Mouse (Mus musculus): ENCODE data around the gene Slc9a3r2. TPM values are rescaled to one million over a fixed set of nuclear protein-coding genes. Genes with fewer than 3 reads are reported as not detected.

Slc9a3r2 gene
- 10.8 and 13.8 TPM in 2 replicates for polyA plus RNA-seq (2015; fragmentation: Nextera tagmentation; extraction: Ambion mirVana)

DNA sequence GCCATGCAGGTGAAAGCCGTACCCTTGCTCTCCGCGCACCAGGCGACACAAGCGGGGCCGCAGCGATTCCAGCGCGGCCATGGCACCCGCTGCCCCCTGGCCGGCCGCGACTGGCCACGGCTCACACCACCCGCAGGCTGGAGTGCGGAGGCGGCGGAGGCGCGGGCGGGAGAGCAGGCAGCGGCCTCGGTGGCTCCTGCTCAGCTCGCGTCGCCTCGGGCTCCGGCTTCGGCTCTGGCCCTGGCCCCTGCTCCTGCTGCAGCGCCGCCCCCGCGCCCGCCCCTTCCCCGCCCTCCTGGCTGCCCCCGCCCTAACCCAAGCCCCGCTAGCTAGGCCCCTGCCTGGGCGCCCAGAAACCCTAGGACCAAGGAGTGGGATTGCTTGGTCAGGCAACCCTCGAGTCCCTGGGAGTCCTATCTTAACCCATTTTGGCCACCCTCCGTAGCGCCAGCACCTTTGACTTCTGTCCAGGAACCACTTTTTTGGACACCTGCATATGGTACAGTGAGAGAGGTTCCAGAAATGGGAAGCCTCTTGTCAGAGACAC, at the start of gene Slc9a3r2:
Gene Slc9a3r2, minus strand, starts transcription at position 258 of the 547 bp plus-strand sequence.
- Histone ChIP-seq H3K36me3 (replicated peaks) (no peaks in the 10 kb centered on the region), H3K4me3 (replicated peaks) (peak within 1 kb of the TSS; percentile 59), H3K4me1 (replicated peaks) (peaks cover 35% of the 10 kb centered on the region), H3K27me3 (peaks cover 67% of the 10 kb centered on the region), H3K9ac (peak within 1 kb of the TSS; percentile 47; the same call in 1 of the 2 replicates), H3K9me3 (replicated peaks) (no peaks in the 10 kb centered on the region), H3K27ac (replicated peaks) (0 out of 2 replicates have a peak within 1 kb of the TSS, but pooled peaks have one; percentile 6), H3K4me2 (peak within 1 kb of the TSS; percentile 76)
- WGBS (ENCODE audit: insufficient replicate concordance), result under 1% methylated on average over 40 of the region's 41 CpGs
- ATAC-seq (ENCODE audit: insufficient read depth), result peak; percentile 60

DNA sequence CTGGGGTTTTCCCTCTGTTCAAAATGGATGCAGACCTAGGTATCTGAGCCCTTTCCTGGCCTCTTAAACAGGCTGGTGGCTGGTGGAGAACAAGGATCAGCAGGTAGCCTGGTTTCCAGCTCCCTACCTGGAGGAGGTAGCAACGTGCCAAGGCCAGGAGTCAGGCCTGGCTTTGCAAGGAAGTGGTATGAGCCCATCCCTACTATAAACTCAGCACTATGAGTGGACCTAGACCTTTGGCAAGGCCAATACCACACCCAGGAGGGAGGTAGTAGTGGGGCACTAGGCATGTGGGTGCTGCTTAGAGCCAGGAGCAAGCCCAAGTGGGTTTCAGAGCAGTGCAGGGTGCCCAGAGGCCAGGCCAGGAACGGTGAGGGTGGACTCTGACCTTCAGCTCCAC, 49.3 kb upstream of the Slc9a3r2 start:
- Histone ChIP-seq H3K27ac (replicated peaks) (no peak overlapping the region), H3K9ac (no peak overlapping the region), H3K9me3 (replicated peaks) (no peaks in the 10 kb centered on the region), H3K4me3 (replicated peaks) (no peak overlapping the region), H3K4me1 (replicated peaks) (peaks cover 30% of the 10 kb centered on the region), H3K36me3 (replicated peaks) (peaks cover 41% of the 10 kb centered on the region), H3K27me3 (peaks cover 8% of the 10 kb centered on the region), H3K4me2 (no peak overlapping the region)
- ATAC-seq (ENCODE audit: insufficient read depth), result no peak
- WGBS (ENCODE audit: insufficient replicate concordance), result 65% methylated on average over 2 of the region's 2 CpGs

DNA sequence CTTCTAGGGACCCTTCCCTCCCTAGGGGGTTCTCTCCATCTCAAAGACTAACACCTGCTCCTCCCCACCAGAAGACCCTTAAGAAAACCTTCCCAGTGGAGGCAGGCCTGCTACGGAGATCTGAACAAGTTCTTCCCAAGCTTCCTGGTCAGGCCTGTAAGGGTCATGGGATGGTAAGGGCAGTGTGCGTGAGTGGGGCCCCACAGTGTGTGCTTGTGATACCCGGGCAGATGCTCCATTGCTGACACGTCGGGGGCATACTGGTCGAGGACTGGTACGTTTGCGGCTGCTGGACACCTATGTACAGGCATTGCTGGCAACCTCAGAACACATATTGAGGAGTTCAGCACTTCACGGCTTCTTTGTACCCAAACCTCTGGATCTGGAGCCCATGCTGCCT, 48.6 kb upstream of the Slc9a3r2 start:
- 69% methylated on average over 9 of the region's 9 CpGs for WGBS (ENCODE audit: insufficient replicate concordance)
- H3K27ac ChIP-seq (replicated peaks), result no peak overlapping the region

DNA sequence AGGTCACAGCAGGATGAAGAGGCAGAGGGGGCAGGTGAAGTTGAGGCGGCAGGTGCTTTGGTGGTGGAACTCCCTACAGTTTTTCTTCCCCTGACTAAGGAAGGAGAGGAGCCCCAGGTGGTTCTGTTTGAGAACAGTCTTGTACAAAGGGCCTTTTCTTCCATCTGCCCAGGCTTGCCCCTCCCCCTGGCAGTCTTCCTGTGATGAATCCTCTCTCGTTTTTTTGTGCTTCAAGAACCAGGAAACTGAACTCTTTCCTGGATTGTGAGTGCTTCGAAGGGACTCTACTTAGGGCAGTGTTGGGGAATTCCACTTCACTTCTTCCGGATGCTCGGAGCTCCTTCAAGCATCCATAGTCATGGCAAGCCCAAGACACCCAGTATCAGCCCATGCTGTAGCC, 47.9 kb upstream of the Slc9a3r2 start:
- Histone ChIP-seq H3K9ac (no peak overlapping the region), H3K4me1 (replicated peaks) (peaks cover 32% of the 10 kb centered on the region), H3K9me3 (replicated peaks) (no peaks in the 10 kb centered on the region), H3K27ac (replicated peaks) (no peak overlapping the region), H3K36me3 (replicated peaks) (peaks cover 42% of the 10 kb centered on the region), H3K4me2 (no peak overlapping the region), H3K27me3 (peaks cover 8% of the 10 kb centered on the region), H3K4me3 (replicated peaks) (no peak overlapping the region)
- no peak for ATAC-seq (ENCODE audit: insufficient read depth)
- 30% methylated on average over 5 of the region's 5 CpGs for WGBS (ENCODE audit: insufficient replicate concordance)

More for the DNA sequence above, 48.6 kb upstream of the Slc9a3r2 start:
- no peaks in the 10 kb centered on the region for H3K9me3 ChIP-seq (replicated peaks)
- peaks cover 39% of the 10 kb centered on the region for H3K36me3 ChIP-seq (replicated peaks)
- no peak overlapping the region for H3K4me3 ChIP-seq (replicated peaks)
- peaks cover 8% of the 10 kb centered on the region for H3K27me3 ChIP-seq
- H3K4me1 ChIP-seq (replicated peaks), result peaks cover 32% of the 10 kb centered on the region
- no peak for ATAC-seq (ENCODE audit: insufficient read depth)
- no peak overlapping the region for H3K4me2 ChIP-seq
- H3K9ac ChIP-seq, result no peak overlapping the region

DNA sequence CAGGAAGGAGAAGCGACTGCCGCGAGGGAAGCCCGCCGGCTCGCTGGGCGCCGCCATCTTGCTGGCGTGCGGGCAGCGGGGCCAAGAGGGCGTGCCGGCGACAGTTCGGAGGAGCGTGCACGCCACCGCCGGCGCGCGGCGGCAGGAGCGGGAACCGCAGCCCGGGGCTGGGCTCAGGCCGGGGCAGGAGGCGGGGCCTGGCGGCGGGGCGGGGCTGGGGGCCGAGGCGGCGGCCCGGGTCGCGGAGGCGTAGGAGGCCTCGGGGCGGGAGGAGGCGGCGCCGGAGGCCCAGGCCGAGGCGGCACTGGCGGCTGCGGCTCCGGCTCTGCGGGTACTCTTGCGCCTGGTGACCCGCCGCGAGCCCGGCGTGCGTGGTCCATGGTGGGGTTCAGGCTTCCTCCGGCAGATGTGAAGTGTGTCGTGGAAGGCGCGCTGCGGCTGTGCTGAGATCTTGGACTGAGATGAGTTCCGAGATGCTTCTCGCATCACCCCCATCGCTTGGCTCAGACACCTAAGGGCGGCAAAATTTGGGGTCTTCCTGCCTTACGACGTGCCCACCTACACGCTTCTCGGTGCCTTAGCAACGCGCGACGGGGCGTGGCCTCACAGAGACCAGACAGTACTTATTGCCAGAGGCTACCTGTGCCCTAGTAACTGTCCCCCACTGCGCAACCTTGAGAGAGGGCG, 46.0 kb upstream of the Slc9a3r2 start, which contains the start of the genes Gfer and Noxo1:
Gene Gfer, minus strand, starts transcription at position 146 of the 687 bp plus-strand sequence.
Gene Noxo1, plus strand, starts transcription at position 224 of the 687 bp plus-strand sequence.
- Histone ChIP-seq H3K4me2 (peak within 1 kb of the TSS; percentile 96), H3K27me3 (peaks cover 18% of the 10 kb centered on the region), H3K4me3 (replicated peaks) (peak within 1 kb of the TSS; percentile 91), H3K4me1 (replicated peaks) (peaks cover 32% of the 10 kb centered on the region), H3K9me3 (replicated peaks) (no peaks in the 10 kb centered on the region), H3K36me3 (replicated peaks) (peaks cover 35% of the 10 kb centered on the region), H3K9ac (peak within 1 kb of the TSS; percentile 84), H3K27ac (replicated peaks) (peak within 1 kb of the TSS; percentile 85)
- peak; percentile 94 for ATAC-seq (ENCODE audit: insufficient read depth)
- under 1% methylated on average over 72 of the region's 76 CpGs for WGBS (ENCODE audit: insufficient replicate concordance)

DNA sequence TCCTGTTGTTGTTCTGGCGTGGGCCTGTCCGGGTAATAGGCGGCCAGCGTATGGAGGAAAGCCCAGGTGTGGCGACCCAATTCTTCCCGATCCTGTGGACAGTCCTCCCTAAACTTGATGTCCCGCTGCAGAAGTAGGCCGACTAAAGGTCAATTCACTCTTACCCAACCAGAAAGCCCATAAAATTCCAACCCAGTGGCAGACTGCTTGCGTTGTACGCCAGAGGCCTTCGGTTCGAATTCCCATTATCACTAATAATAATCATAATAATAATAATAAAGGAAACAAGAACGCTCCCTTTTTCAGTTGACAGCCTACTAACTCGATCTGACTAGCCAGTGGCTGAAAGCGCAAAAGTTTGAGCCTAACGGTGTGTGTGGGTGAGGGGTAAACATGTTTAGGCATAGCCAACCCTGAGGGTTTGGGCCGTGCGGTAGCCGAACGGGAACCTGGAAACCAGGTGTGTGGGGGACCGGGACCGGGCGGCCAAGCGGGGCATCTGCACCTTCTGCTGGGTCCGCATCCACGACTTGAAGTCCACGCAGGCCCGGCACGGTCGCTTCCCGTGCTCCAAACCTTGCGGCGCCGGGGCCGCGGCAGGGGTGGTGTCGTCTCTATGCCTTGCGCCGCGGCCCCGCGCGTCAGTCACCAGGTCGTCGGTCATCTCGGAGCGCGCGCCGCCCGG, 45.3 kb upstream of the Slc9a3r2 start:
- peaks cover 32% of the 10 kb centered on the region for H3K4me1 ChIP-seq (replicated peaks)
- WGBS (ENCODE audit: insufficient replicate concordance), result 6% methylated on average over 51 of the region's 51 CpGs
- peak overlapping the region; percentile 96 for H3K4me2 ChIP-seq

DNA sequence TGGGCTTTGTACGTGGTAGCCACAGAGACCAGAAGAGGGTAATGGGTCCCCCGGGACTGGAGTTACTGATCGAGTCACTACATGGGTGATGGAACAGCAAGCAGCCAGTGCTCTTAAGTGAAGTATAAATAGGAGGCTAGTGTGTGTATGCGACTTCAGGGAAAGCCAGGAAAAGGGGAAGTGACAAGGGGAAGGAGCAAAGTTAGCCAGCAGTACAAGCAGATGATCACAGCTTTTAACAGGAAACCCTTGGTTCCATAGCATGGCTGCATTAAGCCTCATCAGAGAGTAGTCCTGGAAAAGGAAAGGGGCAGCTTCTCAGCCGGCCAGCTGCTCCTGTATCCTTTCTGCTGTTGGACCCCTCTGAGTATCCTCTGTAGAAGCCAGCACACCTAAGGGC, 42.3 kb upstream of the Slc9a3r2 start:
- 52% methylated on average over 5 of the region's 5 CpGs for WGBS (ENCODE audit: insufficient replicate concordance)
- ATAC-seq (ENCODE audit: insufficient read depth), result no peak
- peaks cover 43% of the 10 kb centered on the region for H3K4me1 ChIP-seq (replicated peaks)
- no peak overlapping the region for H3K4me3 ChIP-seq (replicated peaks)
- no peak overlapping the region for H3K9ac ChIP-seq
- H3K36me3 ChIP-seq (replicated peaks), result peaks cover 16% of the 10 kb centered on the region
- H3K27ac ChIP-seq (replicated peaks), result no peak overlapping the region
- no peak overlapping the region for H3K4me2 ChIP-seq
- no peaks in the 10 kb centered on the region for H3K9me3 ChIP-seq (replicated peaks)
- peaks cover 52% of the 10 kb centered on the region for H3K27me3 ChIP-seq

More for the DNA sequence above, 45.3 kb upstream of the Slc9a3r2 start:
- peak overlapping the region; percentile 85 for H3K27ac ChIP-seq (replicated peaks)
- H3K4me3 ChIP-seq (replicated peaks), result peak overlapping the region; percentile 91
- peaks cover 25% of the 10 kb centered on the region for H3K27me3 ChIP-seq
- H3K9ac ChIP-seq, result peak overlapping the region; percentile 84
- no peaks in the 10 kb centered on the region for H3K9me3 ChIP-seq (replicated peaks)
- peaks cover 28% of the 10 kb centered on the region for H3K36me3 ChIP-seq (replicated peaks)
- peak; percentile 13 for ATAC-seq (ENCODE audit: insufficient read depth)

DNA sequence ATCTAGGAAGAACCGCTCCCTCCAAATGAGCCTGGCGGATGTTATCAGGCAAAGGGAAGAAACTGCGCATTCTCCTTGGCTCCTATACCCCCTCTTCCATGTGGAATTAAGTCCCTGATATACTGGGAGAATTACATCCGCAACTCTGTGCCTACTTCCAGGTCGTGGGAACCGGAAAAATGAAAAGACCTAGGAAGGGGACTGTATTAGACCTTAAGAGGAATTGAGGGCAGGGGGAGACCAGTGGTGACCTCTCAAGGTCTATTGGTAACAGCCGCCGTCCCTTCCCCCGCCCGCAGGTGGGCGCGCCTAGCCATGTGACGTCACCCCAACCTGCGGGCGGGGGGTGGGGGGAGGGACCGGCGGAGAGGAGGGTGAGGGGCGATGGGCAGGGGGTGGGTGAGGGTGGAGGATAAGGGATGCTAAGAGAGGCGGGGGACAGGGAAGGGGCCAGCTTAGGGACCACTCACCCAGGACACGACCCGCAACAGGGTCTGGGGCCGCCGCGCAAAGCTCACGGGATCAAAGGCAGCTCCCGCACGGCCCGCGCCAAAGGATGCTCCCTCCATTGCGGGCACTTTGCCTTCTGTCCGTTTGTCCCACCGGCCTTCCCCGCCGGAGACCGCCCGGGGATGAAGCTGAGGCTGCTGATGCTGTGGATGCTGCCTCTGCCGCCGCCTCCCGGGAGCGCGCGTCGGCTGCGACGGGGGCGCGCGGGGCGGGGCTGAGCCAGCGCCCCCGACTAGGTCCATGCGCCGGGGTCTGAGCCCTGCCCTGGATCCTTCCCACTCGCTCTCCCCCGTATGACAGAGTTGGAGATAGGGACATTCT, 39.3 kb upstream of the Slc9a3r2 start, which contains the start of gene Syngr3:
Gene Syngr3, minus strand, starts transcription at position 705 of the 831 bp plus-strand sequence.
- peaks cover 16% of the 10 kb centered on the region for H3K36me3 ChIP-seq (replicated peaks)
- WGBS (ENCODE audit: insufficient replicate concordance), result 2% methylated on average over 55 of the region's 55 CpGs
- H3K27ac ChIP-seq (replicated peaks), result no peak within 1 kb of the TSS
- peak within 1 kb of the TSS; percentile 37 for H3K4me3 ChIP-seq (replicated peaks)
- H3K27me3 ChIP-seq, result peaks cover 59% of the 10 kb centered on the region
- no peak within 1 kb of the TSS for H3K9ac ChIP-seq
- peak within 1 kb of the TSS; percentile 54 for H3K4me2 ChIP-seq
- no peak for ATAC-seq (ENCODE audit: insufficient read depth)
- peaks cover 31% of the 10 kb centered on the region for H3K4me1 ChIP-seq (replicated peaks)
- H3K9me3 ChIP-seq (replicated peaks), result no peaks in the 10 kb centered on the region

DNA sequence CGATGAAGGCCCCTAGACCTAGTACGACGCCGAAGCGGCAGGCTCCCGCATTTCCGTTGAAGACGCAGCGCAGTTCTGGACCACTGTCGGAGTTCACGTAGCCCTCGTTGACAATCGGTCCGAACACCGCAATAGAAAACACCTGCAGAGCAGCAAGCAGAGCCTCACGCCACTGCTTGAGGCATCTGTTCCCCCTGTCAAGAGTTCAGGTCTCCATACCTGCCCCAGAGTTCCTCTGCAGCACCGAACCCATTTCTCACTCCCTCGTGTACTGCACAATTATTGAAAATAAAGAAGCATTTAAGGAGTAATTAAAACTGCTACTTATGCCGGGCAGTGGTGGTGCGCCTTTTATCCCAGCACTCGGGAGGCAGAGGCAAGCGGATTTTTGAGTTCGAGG, 37.5 kb upstream of the Slc9a3r2 start:
- Histone ChIP-seq H3K27ac (replicated peaks) (no peak overlapping the region), H3K36me3 (replicated peaks) (0 out of 2 replicates have a peak, but pooled peaks cover 2% of the 10 kb centered on the region), H3K9me3 (replicated peaks) (no peaks in the 10 kb centered on the region), H3K4me1 (replicated peaks) (peaks cover 30% of the 10 kb centered on the region), H3K9ac (peak overlapping the region; percentile 37), H3K4me2 (peak overlapping the region; percentile 75), H3K27me3 (peaks cover 59% of the 10 kb centered on the region), H3K4me3 (replicated peaks) (peak overlapping the region; percentile 54)
- ATAC-seq (ENCODE audit: insufficient read depth), result no peak
- WGBS (ENCODE audit: insufficient replicate concordance), result 18% methylated on average over 23 of the region's 23 CpGs

DNA sequence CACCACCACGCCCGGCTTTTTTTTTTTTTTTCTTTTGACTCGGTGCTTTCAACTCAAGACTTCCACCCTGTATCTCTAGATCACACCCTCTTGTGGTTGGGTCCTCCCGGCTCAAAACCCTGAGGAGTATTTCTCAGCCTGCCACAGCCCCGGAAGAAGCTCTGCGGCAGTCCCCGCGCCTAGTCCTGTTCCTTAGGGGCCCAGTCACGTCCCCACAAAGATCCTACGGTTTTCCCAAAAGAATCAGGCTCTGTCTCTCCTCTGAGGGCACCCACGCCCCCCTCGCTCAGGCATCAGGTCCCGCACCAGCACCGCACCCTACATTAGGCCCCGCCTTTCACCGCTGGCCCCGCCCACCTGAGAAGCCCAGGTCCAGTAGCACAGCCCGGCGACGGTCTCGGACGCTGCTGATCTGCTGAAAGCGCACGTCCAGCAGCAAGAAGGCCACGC, 37.0 kb upstream of the Slc9a3r2 start:
- no peaks in the 10 kb centered on the region for H3K36me3 ChIP-seq (replicated peaks)
- ATAC-seq (ENCODE audit: insufficient read depth), result peak; percentile 55
- peaks cover 58% of the 10 kb centered on the region for H3K27me3 ChIP-seq
- under 1% methylated on average over 25 of the region's 25 CpGs for WGBS (ENCODE audit: insufficient replicate concordance)
- peak overlapping the region; percentile 75 for H3K4me2 ChIP-seq
- H3K9ac ChIP-seq, result peak overlapping the region; percentile 37
- no peaks in the 10 kb centered on the region for H3K9me3 ChIP-seq (replicated peaks)
- H3K4me1 ChIP-seq (replicated peaks), result peaks cover 30% of the 10 kb centered on the region
- peak overlapping the region; percentile 54 for H3K4me3 ChIP-seq (replicated peaks)
- H3K27ac ChIP-seq (replicated peaks), result no peak overlapping the region

Data from liver, embryonic 15.5 days (tissue).